Mouse (Mus musculus) E14TG2a.4 (cell line): ENCODE measurements around the gene Cntrob.

Source experiments
- CTCF ChIP-seq: conservative IDR thresholded peaks from 2 replicates; pipeline ENCODE4 v1.5.1; 2014; ENCODE audit warnings: low read length
- NANOG ChIP-seq: IDR thresholded peaks from 2 replicates; pipeline ENCODE4 v1.6.1; 2014; ENCODE audit warnings: borderline replicate concordance, low read length, mixed read lengths
- POU5F1 ChIP-seq: IDR thresholded peaks from 2 replicates; pipeline ENCODE4 v1.6.1; 2014; ENCODE audit warnings: low read length, borderline replicate concordance

- TF ChIP-seq CTCF (no peak), POU5F1 (no peak), NANOG (no peak)
Measured at GRCm38 (mm10) chr11:69275650-69276049, 47.9 kb downstream of the Cntrob start.
